Mouse (Mus musculus): ENCODE measurements around the gene Snx19.
A peak's percentile ranks its signal among the peaks of the same experiment; 100 is the strongest.

Gene Snx19

DNA sequence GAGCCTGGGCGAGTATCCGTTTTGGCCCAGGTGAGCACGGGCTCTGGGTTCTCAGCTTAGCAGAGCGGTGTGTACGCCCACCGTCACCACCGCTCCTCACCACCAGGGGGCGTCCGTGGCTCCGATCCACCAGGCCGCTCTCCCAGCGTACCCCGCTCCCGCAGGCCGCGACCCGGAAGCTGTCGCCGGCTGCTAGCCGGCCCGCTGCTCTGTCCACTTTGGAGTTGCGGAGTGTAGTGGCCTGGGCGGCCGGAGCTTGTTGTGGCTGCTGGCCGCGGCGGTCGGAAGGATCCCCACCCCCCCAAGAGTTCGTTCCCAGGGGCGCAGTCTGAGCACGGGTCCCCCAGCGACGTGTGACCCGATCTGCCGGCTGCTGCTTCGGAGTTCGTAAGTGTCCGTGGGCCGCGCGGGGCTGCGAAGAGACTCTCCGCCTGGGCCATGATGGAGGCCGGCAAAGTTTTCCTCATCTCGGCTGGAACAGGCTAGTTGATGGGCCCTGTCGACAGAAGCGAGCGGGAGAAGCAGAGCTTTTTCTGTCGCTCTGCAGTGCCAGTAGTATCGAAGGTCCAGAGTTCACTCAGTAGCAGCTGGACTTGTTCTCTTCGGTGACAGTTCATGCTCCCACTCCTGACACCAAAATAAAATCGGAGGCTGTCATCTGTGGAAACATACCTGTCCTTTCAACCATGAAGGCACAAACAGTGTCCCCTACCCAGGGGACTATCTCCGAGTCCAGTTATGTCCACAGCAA, at the start of gene Snx19:
Snx19 (plus strand) TSS at position 227 of the 751 bp plus-strand sequence.
- DNase-seq (ENCODE audit: low spot score) = peak; percentile 81

DNA sequence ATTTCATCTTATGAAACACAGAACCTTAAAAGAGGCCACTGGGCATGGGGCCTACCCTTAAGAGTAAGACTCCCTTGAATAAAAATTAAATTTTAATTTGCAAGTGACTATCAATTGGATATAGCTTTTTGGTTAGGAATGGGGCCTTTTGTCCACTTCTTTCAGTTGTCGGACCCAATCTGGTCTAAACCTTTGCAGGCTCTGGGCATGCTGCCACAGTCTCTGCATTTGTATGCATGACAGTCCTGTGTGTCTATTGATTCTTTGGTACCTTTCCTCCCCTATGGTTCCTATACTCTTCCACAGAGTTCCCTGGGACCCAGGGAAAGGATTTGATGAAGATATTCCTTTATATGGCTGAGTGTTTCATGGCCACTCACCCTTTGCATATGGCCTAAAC, 26.1 kb upstream of the Snx19 start:
- no peak for DNase-seq (ENCODE audit: low spot score)

DNA sequence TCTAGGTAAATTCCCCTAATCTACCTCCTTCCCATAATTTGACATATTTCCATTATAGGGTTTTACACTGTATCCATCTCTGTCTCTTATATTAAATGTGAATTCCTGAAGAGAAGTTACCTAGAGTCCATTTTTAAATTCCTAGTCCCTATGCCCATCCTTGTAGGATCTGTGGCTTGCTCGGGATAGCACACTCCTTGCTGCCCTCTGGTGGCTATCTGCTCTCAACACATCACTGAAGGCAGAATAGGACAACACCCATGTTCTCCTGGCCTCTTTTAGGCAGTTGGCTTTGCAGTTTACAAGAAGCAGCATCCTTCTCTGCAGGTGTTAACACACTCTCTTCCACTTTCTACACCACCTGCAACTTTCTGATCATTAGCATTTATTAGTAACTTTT, 4.0 kb upstream of the Snx19 start:
- DNase-seq (ENCODE audit: low spot score) = peak; percentile 71

DNA sequence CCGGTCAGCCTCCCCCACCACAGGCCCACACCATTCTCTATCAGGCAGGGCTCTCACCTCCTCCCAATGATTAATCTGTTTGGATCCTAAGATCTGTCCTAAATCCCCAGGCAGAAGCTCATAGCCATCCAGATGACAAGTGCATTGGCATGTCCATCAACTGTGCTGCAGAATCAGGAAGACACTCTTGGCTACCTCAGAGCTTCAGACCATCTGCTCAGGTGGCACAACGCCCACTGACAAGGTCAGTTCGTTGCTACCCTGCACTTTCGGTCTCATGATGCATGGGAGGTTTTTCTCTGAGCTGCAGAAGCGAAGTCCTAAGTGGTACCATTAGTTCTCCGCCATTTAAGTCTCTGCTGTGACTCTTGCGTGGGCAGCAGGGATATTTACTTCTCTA, 1.7 kb upstream of the Snx19 start:
- no peak for DNase-seq (ENCODE audit: low spot score)

DNA sequence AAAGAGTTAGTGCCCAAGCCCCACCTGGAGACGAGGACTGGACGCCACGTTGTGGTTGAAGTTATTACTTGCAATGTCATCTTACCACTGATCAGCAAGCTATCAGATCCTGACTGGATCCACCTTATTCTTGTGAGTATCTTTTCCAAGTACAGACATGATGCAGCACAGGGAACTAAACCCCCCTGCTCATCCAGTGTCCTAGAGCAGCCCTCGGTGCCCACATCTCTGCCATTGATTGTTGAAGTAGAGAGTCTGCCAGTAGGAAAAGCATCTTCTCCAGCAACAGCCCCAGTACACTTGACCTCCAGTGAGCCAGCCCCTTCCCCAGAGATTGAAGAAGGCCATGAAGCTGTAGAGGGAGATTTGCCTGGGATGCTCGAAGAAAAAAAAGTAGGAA, 1.3 kb downstream of the Snx19 start:
- no peak for DNase-seq (ENCODE audit: low spot score)

DNA sequence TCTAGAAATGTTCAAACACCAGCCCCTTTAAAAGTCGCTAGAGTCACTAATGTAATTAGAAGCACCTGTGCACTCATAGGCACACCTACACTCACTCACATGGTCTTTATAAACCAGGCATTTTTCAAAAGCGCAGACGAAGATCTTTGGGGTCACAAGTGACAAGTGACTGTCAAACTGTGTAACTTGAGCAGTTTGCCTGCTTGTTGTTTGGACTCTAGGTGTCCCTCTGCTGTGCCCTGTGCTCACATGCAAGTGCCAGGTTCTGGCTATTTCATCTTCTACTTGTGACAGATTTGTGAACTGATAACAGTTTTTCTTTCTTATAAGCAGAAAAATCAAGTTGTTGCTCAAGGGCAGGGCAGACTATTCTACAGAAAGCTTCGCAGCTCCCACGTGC, 3.5 kb downstream of the Snx19 start:
- no peak for DNase-seq (ENCODE audit: low spot score)

DNA sequence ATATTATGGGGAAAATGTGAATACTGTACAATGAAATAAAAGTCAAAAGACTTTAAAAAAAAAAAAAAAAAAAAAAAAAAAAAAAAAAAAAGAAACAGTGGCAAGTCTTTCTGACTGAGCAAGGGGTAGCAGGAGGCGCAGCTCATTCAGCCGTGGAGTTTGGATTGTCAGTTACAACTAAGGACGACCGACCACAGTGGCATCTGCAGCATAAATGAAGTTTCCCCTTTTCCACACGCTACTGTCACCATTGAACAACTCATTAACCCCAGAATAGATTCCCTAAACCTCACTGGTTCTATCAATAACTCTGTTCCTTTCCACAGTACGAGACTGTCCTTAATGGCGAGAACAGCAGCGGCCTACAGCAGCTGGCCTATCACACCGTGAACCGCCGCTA, 5.0 kb downstream of the Snx19 start:
- no peak for DNase-seq (ENCODE audit: low spot score)

DNA sequence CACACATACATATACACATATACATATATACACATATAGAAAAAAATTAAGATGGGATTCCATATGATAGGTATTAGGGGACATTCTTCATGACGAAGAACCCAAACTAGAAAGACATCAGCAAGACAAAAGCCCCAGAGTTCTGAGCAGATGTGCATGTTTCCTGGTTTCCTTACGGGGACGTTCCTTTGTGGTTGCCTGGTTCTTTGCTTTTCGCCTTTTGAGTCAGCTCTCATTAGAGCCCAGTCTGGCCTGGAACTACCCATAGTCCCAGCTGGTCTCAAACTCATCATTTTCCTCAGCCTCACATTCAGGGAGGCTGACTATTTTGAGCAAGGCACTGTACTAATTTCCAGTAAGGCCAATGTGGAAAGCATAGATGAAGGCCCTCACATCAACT, 7.0 kb downstream of the Snx19 start:
- DNase-seq (ENCODE audit: low spot score) = no peak

DNA sequence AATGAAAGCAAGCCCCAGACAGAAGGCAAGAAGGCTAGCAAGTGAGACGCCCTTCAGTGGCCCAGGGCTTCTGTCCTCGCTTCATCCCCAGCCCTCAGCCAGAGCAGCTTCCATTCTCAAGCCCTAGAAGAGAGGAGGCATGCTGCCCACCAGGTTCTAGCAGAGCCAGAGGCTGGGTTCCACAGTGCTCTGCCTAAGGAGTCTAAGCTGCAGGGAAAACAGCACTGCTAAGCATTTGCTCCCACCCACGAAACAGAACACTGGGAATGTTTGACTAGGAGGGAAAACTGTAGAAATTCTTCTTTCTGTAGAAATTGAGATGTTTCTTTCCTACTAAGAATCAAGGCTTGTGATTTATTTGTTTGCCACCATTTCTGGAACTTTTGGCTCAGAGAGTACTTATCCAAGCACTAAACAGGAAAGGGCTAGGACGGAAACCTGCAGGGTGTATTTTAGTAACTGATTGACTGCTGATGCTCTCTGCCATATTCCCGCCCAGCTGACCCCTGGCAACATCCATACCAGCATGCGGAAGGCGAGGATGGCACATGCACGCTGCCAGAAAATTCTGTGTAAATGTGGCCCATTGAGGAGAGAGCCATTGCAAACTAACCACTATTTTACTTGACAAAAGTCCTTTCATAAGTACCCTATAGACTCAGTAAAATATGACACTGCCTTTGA, 9.1 kb downstream of the Snx19 start:
- DNase-seq (ENCODE audit: low spot score) = no peak

DNA sequence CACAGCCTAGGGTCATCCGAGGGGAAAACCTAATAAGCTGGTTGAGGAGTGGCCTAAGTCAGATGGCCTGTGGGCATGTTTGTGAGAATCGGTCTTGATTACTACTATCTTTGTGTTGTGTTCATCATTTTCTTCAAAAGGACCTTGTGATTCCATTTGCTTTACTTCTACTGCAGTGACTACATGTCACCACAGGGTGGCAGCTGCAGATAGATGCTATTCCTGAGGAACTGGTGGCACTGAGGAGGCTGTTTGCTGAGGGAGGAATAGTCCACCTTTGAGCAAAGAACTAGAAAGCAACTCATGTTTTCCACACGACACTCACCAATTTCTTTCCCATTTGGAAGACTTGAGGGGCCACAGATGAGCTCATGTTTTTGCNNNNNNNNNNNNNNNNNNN, 11.6 kb downstream of the Snx19 start:
- DNase-seq (ENCODE audit: low spot score) = peak; percentile 44

DNA sequence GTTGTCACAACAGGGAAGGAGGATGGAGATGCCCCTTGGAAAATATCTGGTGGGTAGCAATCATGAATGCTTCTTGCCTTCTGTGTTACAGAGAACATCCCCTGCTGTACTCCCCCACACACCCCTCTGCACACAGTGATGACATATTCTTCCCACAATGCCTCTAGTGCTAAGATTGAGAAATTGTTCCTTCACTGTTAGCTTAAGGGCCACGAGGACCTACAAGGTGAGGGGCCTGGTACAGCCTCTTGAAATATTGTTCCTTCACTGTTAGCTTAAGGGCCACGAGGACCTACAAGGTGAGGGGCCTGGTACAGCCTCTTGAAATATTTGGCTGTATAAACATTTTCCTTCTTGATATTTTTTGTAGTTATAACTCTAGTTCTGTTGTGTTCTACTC, 14.9 kb downstream of the Snx19 start:
- DNase-seq (ENCODE audit: low spot score) = no peak

DNA sequence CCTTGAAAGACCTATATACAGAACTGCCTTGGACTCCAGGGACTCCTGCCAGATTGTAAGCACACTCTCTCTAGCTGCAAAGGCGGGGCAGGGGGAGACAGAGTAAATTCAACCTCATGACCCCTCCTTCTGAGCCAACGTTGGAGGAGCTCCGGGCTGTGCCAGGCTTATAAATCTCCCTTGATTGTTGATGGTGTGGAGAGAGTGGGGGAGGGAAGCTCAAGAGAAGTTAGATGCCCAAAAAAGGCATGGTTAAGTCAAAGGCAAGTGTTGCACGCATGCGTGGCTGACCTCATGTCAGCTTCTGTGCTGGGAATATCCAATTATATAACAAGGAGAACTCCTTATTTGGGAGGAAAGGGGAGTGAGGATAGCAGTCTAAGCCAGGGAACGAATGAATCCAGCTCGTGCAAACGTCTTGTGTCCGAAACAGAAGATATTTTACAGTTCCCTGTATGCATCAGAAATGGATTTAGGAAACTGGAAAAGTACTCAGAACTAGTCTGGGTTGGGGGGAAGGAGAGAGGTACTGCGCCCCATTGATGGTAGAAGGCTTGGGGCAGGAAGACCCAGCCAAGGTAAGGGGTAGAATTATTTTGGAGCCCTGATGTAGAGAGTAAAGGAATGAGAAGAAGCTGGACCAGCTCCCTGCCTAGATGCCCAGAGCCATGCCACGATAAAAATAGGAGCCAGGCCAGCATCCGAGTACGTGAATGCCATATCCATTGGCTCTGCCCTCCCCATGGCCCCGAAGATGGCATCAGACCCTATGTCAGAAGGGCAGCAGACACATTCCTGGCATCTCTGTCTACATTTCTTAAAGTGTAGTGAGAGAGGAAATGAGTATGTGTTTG, 18.6 kb downstream of the Snx19 start:
- DNase-seq (ENCODE audit: low spot score) = peak; percentile 39

DNA sequence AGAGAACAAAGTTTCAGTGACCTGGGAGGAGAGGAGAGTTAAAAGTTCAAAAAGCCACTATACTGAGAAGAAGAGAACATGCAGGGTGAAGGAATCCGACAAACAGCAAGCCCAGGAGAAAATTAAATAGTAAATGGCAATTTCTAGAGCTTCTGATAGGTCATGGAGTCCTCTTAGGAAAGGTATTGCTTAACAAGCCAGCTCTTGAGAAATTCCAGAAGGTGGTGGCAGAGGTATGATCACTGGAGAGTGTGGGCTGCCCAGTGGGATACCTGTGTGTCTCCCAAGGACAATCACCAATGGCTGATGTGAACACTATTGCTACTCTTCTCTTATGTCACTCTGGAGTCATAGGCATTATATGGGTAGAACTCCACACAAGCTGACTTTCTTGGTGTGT, 19.2 kb downstream of the Snx19 start:
- no peak for DNase-seq (ENCODE audit: low spot score)

DNA sequence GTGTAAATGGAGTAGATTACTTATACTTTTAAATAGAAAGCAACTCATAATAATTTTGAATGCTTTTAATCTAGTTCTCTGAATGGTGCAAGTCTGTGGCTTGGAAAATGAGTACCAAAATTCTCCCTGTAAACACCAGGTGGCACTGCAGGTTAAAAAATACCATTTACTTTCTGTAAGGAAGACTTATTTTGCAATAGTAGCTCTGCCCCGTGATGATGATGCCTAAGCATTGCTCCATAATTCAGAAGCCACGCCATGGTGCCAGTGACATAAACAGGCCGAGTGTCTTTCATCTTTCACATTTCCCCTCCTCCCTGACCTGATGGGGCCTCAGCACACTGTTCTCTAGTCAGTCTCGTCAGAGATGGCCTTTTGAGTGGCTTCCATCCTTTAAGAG, 21.6 kb downstream of the Snx19 start:
- peak; percentile 67 for DNase-seq (ENCODE audit: low spot score)

DNA sequence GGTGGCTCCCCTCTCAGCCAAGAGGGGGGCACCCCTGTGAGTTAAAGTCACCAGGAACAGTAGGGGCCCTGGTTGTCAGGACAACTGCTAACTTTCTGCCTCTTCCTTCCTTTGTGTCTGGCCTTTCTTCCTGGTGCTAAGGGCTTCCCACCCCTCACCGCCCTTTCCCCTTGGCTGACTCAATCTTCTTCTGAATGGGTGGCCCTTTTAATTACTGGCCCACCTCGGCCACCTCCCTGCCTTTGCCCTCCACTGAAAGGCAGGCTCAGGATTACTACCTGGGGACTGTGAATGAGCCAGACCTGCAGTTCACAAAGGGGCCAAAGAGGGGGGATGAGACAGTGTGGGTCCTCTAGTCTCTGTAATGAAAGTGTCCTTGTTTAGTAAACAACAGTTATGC, 23.0 kb downstream of the Snx19 start:
- DNase-seq (ENCODE audit: low spot score) = no peak

DNA sequence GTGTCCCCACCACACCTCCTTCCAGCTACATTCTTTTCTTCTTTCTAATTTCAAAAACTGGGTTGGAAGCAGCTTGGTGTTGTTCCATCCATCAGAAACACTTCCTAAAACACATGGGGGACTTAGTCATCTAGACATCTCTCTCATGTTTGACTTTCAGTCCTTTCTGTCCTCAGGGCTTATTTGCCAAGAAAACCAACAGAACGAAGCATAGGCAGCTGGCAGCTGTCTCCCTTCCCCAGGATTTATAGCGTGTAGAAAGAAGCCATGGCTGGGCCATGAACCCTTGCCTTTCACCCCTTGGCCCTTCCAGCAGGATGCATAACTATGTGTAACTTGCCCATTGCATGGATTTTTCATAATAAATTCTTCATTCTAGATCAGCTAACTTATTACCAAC, 23.9 kb downstream of the Snx19 start:
- peak; percentile 28 for DNase-seq (ENCODE audit: low spot score)

DNA sequence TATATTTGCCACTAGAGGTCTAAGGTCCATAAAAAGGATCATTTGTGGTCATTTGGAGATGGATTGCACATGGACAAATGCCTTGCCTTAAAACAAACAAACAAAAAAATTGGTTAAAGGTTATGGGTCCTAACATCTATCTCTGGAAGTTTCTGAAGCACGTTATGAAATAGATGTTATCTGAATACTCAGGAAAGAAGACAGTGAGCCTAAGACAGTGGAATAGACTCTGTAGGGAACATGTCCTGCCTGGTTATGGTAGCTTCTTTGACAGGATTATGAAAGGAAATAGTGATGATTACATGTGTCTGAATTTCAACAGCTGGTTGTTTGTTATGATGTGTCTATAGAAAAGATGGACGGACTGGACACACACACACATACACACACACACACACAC, 27.6 kb downstream of the Snx19 start:
- DNase-seq (ENCODE audit: low spot score) = no peak

DNA sequence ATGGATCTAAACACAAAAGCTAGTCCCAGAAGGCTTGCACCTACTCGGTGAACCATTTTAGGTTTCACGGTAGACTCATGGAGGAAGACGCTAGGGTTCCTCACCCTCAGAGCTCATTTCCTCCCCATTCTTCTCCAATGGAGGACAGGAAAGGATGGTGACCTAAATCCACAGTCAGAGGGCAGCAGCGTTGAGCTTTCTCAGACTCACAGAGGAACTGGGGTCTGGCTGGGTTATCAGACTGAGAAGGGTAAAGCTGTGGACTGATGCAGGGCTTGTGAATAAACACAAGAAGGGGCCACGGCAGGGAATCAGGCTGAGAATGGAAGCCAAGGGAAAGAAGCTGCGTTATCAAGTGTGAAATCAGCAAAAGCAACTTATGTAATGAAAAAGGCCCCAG, 29.3 kb downstream of the Snx19 start:
- DNase-seq (ENCODE audit: low spot score) = no peak

DNA sequence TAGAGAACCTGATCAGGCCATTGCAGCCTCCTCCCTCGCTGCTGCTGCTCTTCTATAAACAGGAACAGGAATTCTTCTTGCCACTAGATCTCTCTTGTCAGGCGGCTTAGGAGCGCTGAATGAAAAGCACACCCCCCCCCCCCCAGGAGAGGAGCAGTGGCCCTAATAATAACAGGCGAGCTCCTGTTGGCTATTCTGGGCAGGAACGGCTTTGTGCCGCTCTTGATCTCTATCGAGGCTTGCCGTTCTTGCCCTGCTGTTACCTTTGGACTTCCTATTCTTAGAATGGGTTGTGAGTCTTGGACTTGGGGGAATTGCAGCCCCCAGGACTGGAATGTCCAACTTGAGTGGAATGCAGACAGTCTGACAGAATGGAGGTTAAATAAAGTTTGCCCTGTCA, 33.6 kb downstream of the Snx19 start:
- DNase-seq (ENCODE audit: low spot score) = no peak

DNA sequence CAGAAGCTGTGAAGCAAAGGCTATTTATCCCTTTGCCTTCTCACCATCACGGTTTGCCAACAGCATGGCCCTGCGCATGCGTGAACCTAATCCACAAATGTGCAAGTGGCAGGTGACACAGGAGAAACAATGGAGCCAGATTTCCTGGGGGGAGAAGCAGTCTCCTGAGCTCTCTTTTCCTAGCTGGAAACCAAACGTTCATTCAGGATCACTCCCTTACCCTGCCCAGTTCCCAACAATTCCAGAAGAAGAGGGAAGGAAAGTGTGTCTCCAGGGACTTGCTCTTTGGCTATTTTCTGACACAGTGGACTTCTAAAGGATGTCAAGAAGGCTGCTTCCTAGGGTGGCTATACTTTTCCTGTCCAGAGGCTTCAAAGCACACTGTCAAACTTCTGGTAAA, 37.8 kb downstream of the Snx19 start:
- no peak for DNase-seq (ENCODE audit: low spot score)

DNA sequence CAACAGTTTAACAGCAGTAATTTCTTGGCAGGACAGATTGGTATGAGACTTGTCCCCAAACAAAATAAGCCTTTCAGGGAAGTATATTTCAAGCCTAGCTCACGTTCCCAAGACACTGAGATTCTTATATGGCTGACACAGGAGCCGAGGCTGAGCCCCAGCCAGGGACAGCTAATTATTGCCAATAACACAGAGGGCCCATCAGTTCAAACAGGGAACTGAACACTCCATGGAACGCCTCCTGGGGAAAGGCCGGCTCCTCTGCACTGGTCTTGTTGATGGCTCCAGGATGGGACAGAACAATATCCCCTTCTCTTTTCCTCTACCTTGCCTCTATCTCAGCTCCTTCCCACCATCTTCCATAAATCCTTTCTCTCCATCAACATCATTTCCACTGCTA, 53.1 kb downstream of the Snx19 start:
- no peak for DNase-seq (ENCODE audit: low spot score)

DNA sequence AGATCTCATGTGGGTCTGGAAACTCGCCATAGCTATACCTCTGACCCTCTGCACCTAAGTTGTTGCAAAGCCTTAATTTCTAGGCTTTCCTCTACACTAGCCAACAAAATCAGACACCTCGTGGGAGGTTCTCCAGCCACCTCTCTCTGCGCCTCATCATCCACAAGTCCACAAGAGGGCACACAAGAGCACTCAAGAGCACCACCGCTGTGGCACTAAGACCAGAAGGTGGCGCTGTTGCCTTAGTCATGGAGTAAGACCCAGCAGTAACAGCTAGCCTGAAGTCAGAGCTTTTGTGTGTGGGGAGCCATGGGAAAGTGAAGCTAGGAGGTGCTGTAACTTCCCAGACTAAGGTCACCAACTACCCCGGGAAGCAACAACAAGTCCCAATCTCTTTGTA, 53.6 kb downstream of the Snx19 start:
- DNase-seq (ENCODE audit: low spot score) = peak; percentile 100

DNA sequence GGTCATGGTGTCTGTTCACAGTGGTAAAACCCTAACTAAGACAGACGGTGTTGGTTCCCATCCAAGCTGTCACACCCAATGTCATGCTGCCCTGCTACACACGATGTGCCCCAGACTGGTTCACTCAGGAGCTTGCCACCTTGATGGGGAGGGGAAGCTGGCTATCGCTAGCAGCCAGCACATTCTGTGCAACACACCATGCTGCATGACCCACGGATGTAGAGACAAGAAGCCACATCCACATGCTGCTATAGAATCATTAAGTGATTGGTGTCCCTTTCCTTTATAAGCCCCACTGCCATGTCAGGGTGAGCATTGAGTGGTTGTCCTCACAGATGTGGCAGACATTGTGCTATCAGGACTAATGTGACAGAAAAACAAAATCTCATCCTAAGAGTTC, 55.2 kb downstream of the Snx19 start:
- no peak for DNase-seq (ENCODE audit: low spot score)
